Mouse (Mus musculus) layer of hippocampus, postnatal 25 days (tissue): ENCODE measurements at regions not wholly inside any gene's neighbourhood (a gene's known extent, or its start where the extent isn't known, plus 50 kb on each side); places are given as distances from the start of the nearest gene placed in this dataset.

Experiments used
- DNase-seq, 2 experiments: peaks; one replicate each; pipeline ENCODE4 v3.0.0; 2022; ENCODE audit warnings: mixed read lengths in 2 of 2, low spot score in 1 of 2; ENCODE audit errors: extremely low spot score in 1 of 2

GRCm38 (mm10) chr7:119251679-119252078 is 67.3 kb upstream of the Gpr139 start:
- DNase-seq = no peak

- no peak for DNase-seq
Measured at GRCm38 (mm10) chr7:119250381-119250780, 66.0 kb upstream of the Gpr139 start.

- DNase-seq = no peak
Measured at GRCm38 (mm10) chr7:119244785-119245184, 60.4 kb upstream of the Gpr139 start.

GRCm38 (mm10) chr7:119236343-119236742 is 51.9 kb upstream of the Gpr139 start:
- no peak for DNase-seq
